Mouse (Mus musculus): ENCODE data around the gene Hipk3. TPM values are rescaled to one million over a fixed set of nuclear protein-coding genes. Genes with fewer than 3 reads are reported as not detected.

Gene Hipk3
- total and polyA plus RNA-seq, 2 experiments from 2014 or later = 5.8 to 43.7 TPM

GRCm38 (mm10) chr2:104482156-104482555 is 12.1 kb downstream of the Hipk3 start:
- no peaks in the 10 kb centered on the region for H3K27me3 ChIP-seq (ENCODE audit: insufficient read depth, low read length)
- H3K4me1 ChIP-seq (ENCODE audit: insufficient read depth, low read length) = no peaks in the 10 kb centered on the region
- TF ChIP-seq CTCF (IDR thresholded peaks at IDR 0.05) = no peak
- H3K27ac ChIP-seq (ENCODE audit: low read depth, low read length) = no peak overlapping the region
- ATAC-seq (ENCODE audit: low FRiP score) (no peak), DNase-seq (ENCODE audit: low spot score) (no peak)
- H3K9me3 ChIP-seq (ENCODE audit: low read length) = no peaks in the 10 kb centered on the region
- no peak overlapping the region for H3K4me2 ChIP-seq (ENCODE audit: low read depth, low read length, poor library complexity, severe bottlenecking)
- H3K4me3 ChIP-seq (ENCODE audit: low read depth, low read length) = no peak overlapping the region
- no peak overlapping the region for H3K9ac ChIP-seq (replicated peaks; ENCODE audit: low read length, poor library complexity, severe bottlenecking)
- no peaks in the 10 kb centered on the region for H3K36me3 ChIP-seq (ENCODE audit: insufficient read depth, low read length)

GRCm38 (mm10) chr2:104479054-104479453 is 15.2 kb downstream of the Hipk3 start:
- H3K9ac ChIP-seq (replicated peaks; ENCODE audit: low read length, poor library complexity, severe bottlenecking) = no peak overlapping the region
- H3K4me2 ChIP-seq (ENCODE audit: low read depth, low read length, poor library complexity, severe bottlenecking) = no peak overlapping the region
- no peaks in the 10 kb centered on the region for H3K27me3 ChIP-seq (ENCODE audit: insufficient read depth, low read length)
- no peak for DNase-seq (ENCODE audit: low spot score)
- no peak for ATAC-seq (ENCODE audit: low FRiP score)
- H3K4me3 ChIP-seq (ENCODE audit: low read depth, low read length) = no peak overlapping the region
- H3K36me3 ChIP-seq (ENCODE audit: insufficient read depth, low read length) = no peaks in the 10 kb centered on the region
- no peaks in the 10 kb centered on the region for H3K4me1 ChIP-seq (ENCODE audit: insufficient read depth, low read length)
- WGBS = 83% methylated on average over 4 of the region's 4 CpGs
- no peak for TF ChIP-seq CTCF (IDR thresholded peaks at IDR 0.05)
- H3K27ac ChIP-seq (ENCODE audit: low read depth, low read length) = no peak overlapping the region
- no peaks in the 10 kb centered on the region for H3K9me3 ChIP-seq (ENCODE audit: low read length)

- Histone ChIP-seq H3K4me1 (ENCODE audit: insufficient read depth, low read length) (no peaks in the 10 kb centered on the region), H3K4me2 (ENCODE audit: low read depth, low read length, poor library complexity, severe bottlenecking) (no peak overlapping the region), H3K9me3 (ENCODE audit: low read length) (no peaks in the 10 kb centered on the region), H3K27ac (ENCODE audit: low read depth, low read length) (no peak overlapping the region), H3K9ac (replicated peaks; ENCODE audit: low read length, poor library complexity, severe bottlenecking) (no peak overlapping the region), H3K4me3 (ENCODE audit: low read depth, low read length) (no peak overlapping the region), H3K36me3 (ENCODE audit: insufficient read depth, low read length) (no peaks in the 10 kb centered on the region), H3K27me3 (ENCODE audit: insufficient read depth, low read length) (no peaks in the 10 kb centered on the region)
- WGBS = 75% methylated on average over 2 of the region's 2 CpGs
- DNase-seq (ENCODE audit: low spot score) = no peak
- no peak for ATAC-seq (ENCODE audit: low FRiP score)
- TF ChIP-seq CTCF (IDR thresholded peaks at IDR 0.05) = no peak
Observed at GRCm38 (mm10) chr2:104477398-104478015, 16.7 kb downstream of the Hipk3 start.

- no peak overlapping the region for H3K4me2 ChIP-seq (ENCODE audit: low read depth, low read length, poor library complexity, severe bottlenecking)
- no peaks in the 10 kb centered on the region for H3K9me3 ChIP-seq (ENCODE audit: low read length)
- ATAC-seq (ENCODE audit: low FRiP score) (no peak), DNase-seq (ENCODE audit: low spot score) (no peak)
- no peak overlapping the region for H3K4me3 ChIP-seq (ENCODE audit: low read depth, low read length)
- WGBS = 88% methylated on average over 6 of the region's 6 CpGs
- no peak for TF ChIP-seq CTCF (IDR thresholded peaks at IDR 0.05)
- H3K27ac ChIP-seq (ENCODE audit: low read depth, low read length) = no peak overlapping the region
- no peaks in the 10 kb centered on the region for H3K36me3 ChIP-seq (ENCODE audit: insufficient read depth, low read length)
- no peak overlapping the region for H3K9ac ChIP-seq (replicated peaks; ENCODE audit: low read length, poor library complexity, severe bottlenecking)
- no peaks in the 10 kb centered on the region for H3K27me3 ChIP-seq (ENCODE audit: insufficient read depth, low read length)
- H3K4me1 ChIP-seq (ENCODE audit: insufficient read depth, low read length) = 0 out of 2 replicates have a peak, but pooled peaks cover 4% of the 10 kb centered on the region
Observed at GRCm38 (mm10) chr2:104472056-104472455, 22.2 kb downstream of the Hipk3 start.

- Histone ChIP-seq H3K27me3 (ENCODE audit: insufficient read depth, low read length) (no peaks in the 10 kb centered on the region), H3K9me3 (ENCODE audit: low read length) (no peaks in the 10 kb centered on the region), H3K4me1 (ENCODE audit: insufficient read depth, low read length) (0 out of 2 replicates have a peak, but pooled peaks cover 4% of the 10 kb centered on the region), H3K4me3 (ENCODE audit: low read depth, low read length) (no peak overlapping the region), H3K4me2 (ENCODE audit: low read depth, low read length, poor library complexity, severe bottlenecking) (no peak overlapping the region), H3K9ac (replicated peaks; ENCODE audit: low read length, poor library complexity, severe bottlenecking) (no peak overlapping the region), H3K36me3 (ENCODE audit: insufficient read depth, low read length) (no peaks in the 10 kb centered on the region), H3K27ac (ENCODE audit: low read depth, low read length) (no peak overlapping the region)
- no peak for TF ChIP-seq CTCF (IDR thresholded peaks at IDR 0.05)
- DNase-seq (ENCODE audit: low spot score) (no peak), ATAC-seq (ENCODE audit: low FRiP score) (no peak)
- 95% methylated on average over 16 of the region's 16 CpGs for WGBS
Observed at GRCm38 (mm10) chr2:104471161-104471560, 23.1 kb downstream of the Hipk3 start.

- Histone ChIP-seq H3K9ac (replicated peaks; ENCODE audit: low read length, poor library complexity, severe bottlenecking) (no peak overlapping the region), H3K4me3 (ENCODE audit: low read depth, low read length) (no peak overlapping the region), H3K4me2 (ENCODE audit: low read depth, low read length, poor library complexity, severe bottlenecking) (no peak overlapping the region), H3K27ac (ENCODE audit: low read depth, low read length) (no peak overlapping the region), H3K9me3 (ENCODE audit: low read length) (no peaks in the 10 kb centered on the region), H3K4me1 (ENCODE audit: insufficient read depth, low read length) (0 out of 2 replicates have a peak, but pooled peaks cover 4% of the 10 kb centered on the region), H3K36me3 (ENCODE audit: insufficient read depth, low read length) (no peaks in the 10 kb centered on the region), H3K27me3 (ENCODE audit: insufficient read depth, low read length) (no peaks in the 10 kb centered on the region)
- no peak for TF ChIP-seq CTCF (IDR thresholded peaks at IDR 0.05)
- ATAC-seq (ENCODE audit: low FRiP score) (no peak), DNase-seq (ENCODE audit: low spot score) (no peak)
- WGBS = 96% methylated on average over 6 of the region's 6 CpGs
Observed at GRCm38 (mm10) chr2:104470536-104470935, 23.7 kb downstream of the Hipk3 start.

Data from midbrain, postnatal 0 days (tissue).